In the genomic region with DNA sequence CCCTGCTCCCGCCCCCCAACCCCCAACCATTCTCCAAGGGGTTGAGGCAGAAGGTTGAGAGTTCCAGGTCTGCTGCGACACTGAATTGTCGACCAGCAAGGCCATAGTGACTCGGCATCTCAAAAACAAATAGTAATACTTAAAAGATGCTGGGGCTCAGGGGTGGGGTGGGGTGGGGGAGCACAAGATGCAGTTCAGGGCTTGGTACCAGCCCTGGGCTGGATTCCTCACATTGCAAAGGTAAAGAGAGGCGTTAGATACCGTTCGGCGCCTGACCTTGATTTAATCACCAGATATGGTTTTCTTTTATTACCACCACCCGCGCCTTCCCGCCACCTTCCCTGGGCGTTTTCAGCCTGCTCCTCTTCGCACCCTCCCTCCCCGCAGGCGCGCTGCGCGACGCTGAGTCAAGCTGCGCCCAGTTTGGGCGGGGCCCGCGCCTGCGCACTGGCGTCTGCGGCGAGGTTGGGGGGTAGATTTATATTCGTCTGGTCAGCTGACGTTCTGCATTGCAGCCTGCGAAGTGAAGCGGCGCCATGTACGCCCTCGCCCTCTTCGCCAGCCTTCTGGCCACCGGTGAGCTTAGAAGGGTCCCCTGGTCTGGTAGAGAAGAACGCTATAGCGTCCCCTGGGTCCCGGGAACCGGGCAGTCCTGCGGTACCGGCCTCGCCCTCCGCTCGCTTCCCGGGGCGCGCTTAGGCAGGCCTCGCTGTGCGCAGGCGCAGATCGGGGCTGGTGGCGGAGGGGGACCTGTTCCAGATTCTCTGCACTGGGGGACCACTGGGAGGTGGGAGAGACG, we compare ENCODE assay signal across 8 mouse cellular contexts. TPM values are rescaled to one million over a fixed set of nuclear protein-coding genes. Genes with fewer than 3 reads are reported as not detected.
DNase-seq lines count a peak whose midpoint lies in the region; ATAC-seq lines count a peak whose summit lies in the region.

Gene Psap (plus strand): TSS at position 421 of the 799 bp plus-strand sequence.

- WGBS in heart, embryonic 14.5 days: 2% methylated on average over 54 of the region's 54 CpGs
- 2% methylated on average over 54 of the region's 54 CpGs for WGBS in liver, embryonic 13.5 days (ENCODE audit: insufficient replicate concordance)
- 3% methylated on average over 54 of the region's 54 CpGs for WGBS in stomach, embryonic 16.5 days

- H3K9ac ChIP-seq in heart, embryonic 14.5 days (ENCODE audit: low read length): peak within 1 kb of the TSS; percentile 90
- H3K9ac ChIP-seq in liver, embryonic 13.5 days: peak within 1 kb of the TSS; percentile 86
- peak within 1 kb of the TSS; percentile 95 for H3K9ac ChIP-seq in stomach, embryonic 16.5 days (ENCODE audit: low read length)

- H3K36me3 ChIP-seq in heart, embryonic 14.5 days (ENCODE audit: control insufficient read depth, insufficient read depth, low read length): 0 out of 2 replicates have a peak, but pooled peaks cover 2% of the 10 kb centered on the region
- peaks cover 6% of the 10 kb centered on the region; the same call in 1 of the 2 replicates for H3K36me3 ChIP-seq in liver, embryonic 13.5 days
- H3K36me3 ChIP-seq in stomach, embryonic 16.5 days (ENCODE audit: control insufficient read depth, insufficient read depth, low read length): no peaks in the 10 kb centered on the region

- peak; percentile 97 for DNase-seq in CD4-positive, CD25-positive, alpha-beta regulatory T cell, adult 2 months (ENCODE audit: low read depth, low spot score)
- peak; percentile 88 for DNase-seq in fibroblast of lung, adult 2 months (ENCODE audit: low read depth)
- DNase-seq in kidney, postnatal 14 days: peak; percentile 95
- peak; percentile 91 for DNase-seq in liver, embryonic 13.5 days
- DNase-seq in neural tube, embryonic 10.5 days (ENCODE audit: extremely low spot score, low spot score): peak; percentile 93

- peaks cover 31% of the 10 kb centered on the region for H3K4me1 ChIP-seq in brown adipose tissue, adult 24 weeks (ENCODE audit: control insufficient read depth, insufficient read depth, insufficient read length, low read length)
- H3K4me1 ChIP-seq in heart, embryonic 14.5 days (ENCODE audit: control insufficient read depth in 2 of 2, insufficient read depth in 2 of 2, low read length in 2 of 2): peaks cover 10 to 33% of the 10 kb centered on the region in 2 experiments
- peaks cover 66% of the 10 kb centered on the region for H3K4me1 ChIP-seq in liver, embryonic 13.5 days (replicated peaks)
- H3K4me1 ChIP-seq in stomach, embryonic 16.5 days (ENCODE audit: control insufficient read depth, insufficient read depth, low read length): peaks cover 42% of the 10 kb centered on the region

- H3K4me3 ChIP-seq in brown adipose tissue, adult 24 weeks (ENCODE audit: insufficient read depth, low read depth, low read length): peak within 1 kb of the TSS; percentile 99
- peak within 1 kb of the TSS; percentile 83 to 96 for H3K4me3 ChIP-seq in heart, embryonic 14.5 days (ENCODE audit: control insufficient read depth in 1 of 2, insufficient read depth in 1 of 2, low read depth in 1 of 2, low read length in 2 of 2)
- H3K4me3 ChIP-seq in liver, embryonic 13.5 days (replicated peaks): peak within 1 kb of the TSS; percentile 79
- H3K4me3 ChIP-seq in stomach, embryonic 16.5 days (replicated peaks; ENCODE audit: low read length): peak within 1 kb of the TSS; percentile 96

- peak within 1 kb of the TSS; percentile 80 for H3K4me2 ChIP-seq in heart, embryonic 14.5 days (ENCODE audit: low read length)
- peak within 1 kb of the TSS; percentile 85 for H3K4me2 ChIP-seq in liver, embryonic 13.5 days
- H3K4me2 ChIP-seq in stomach, embryonic 16.5 days (ENCODE audit: low read depth, low read length): peak within 1 kb of the TSS; percentile 92

- H3K27me3 ChIP-seq in heart, embryonic 14.5 days (ENCODE audit: control insufficient read depth, insufficient read depth, low read length): no peaks in the 10 kb centered on the region
- H3K27me3 ChIP-seq in liver, embryonic 13.5 days: no peaks in the 10 kb centered on the region
- no peaks in the 10 kb centered on the region for H3K27me3 ChIP-seq in stomach, embryonic 16.5 days (ENCODE audit: control insufficient read depth, insufficient read depth, low read length)

- peak; percentile 92 for ATAC-seq in heart, embryonic 14.5 days (ENCODE audit: insufficient number of reproducible peaks, insufficient read depth, low FRiP score, low read depth)
- peak; percentile 91 for ATAC-seq in liver, embryonic 13.5 days (ENCODE audit: low read depth)
- ATAC-seq in stomach, embryonic 16.5 days (ENCODE audit: insufficient read depth, low FRiP score): peak; percentile 91

- peak within 1 kb of the TSS; percentile 98 for H3K27ac ChIP-seq in brown adipose tissue, adult 24 weeks (replicated peaks; ENCODE audit: low read depth, low read length)
- peak within 1 kb of the TSS; percentile 88 for H3K27ac ChIP-seq in heart, embryonic 14.5 days (replicated peaks in 1 of 2; ENCODE audit: control insufficient read depth in 1 of 2, insufficient read depth in 1 of 2, low read depth in 2 of 2, low read length in 2 of 2)
- H3K27ac ChIP-seq in liver, embryonic 13.5 days: peak within 1 kb of the TSS; percentile 83
- peak within 1 kb of the TSS; percentile 93 for H3K27ac ChIP-seq in stomach, embryonic 16.5 days (ENCODE audit: low read length)

- no peaks in the 10 kb centered on the region for H3K9me3 ChIP-seq in heart, embryonic 14.5 days (ENCODE audit: control insufficient read depth, low read length)
- no peaks in the 10 kb centered on the region for H3K9me3 ChIP-seq in liver, embryonic 13.5 days (replicated peaks)
- H3K9me3 ChIP-seq in stomach, embryonic 16.5 days (replicated peaks; ENCODE audit: control insufficient read depth, low read length): no peaks in the 10 kb centered on the region

RNA-seq across cellular contexts. Expression of gene Psap, which starts in this region (rescaled TPM):
- polyA plus RNA-seq in brown adipose tissue, adult 24 weeks (2012; ENCODE audit: insufficient read depth, insufficient read length, missing spikeins): 774 and 844 TPM in 2 replicates
- polyA plus RNA-seq in heart, embryonic 14.5 days (2014; fragmentation: Nextera tagmentation; extraction: Ambion mirVana): 88.7 and 98.1 TPM in 2 replicates
- polyA plus RNA-seq in liver, embryonic 13.5 days (2015; fragmentation: Nextera tagmentation; extraction: Ambion mirVana): 52.6 and 54.5 TPM in 2 replicates
- 194 and 198 TPM in 2 replicates for polyA plus RNA-seq in stomach, embryonic 16.5 days (2015; fragmentation: Nextera tagmentation; extraction: Ambion mirVana)

Comparison
In these comparisons a context has a peak if more than half of its experiments do, and no peak if none do; other contexts are left out.
1. Peak in every context shown above with its lines: DNase-seq, ATAC-seq, H3K4me3 ChIP-seq and H3K27ac ChIP-seq.